Mouse (Mus musculus) ES-Bruce4 (cell line): ENCODE measurements at regions not wholly inside any gene's neighbourhood (a gene's known extent, or its start where the extent isn't known, plus 50 kb on each side); places are given as distances from the start of the nearest gene placed in this dataset.

Experiments
- CTCF ChIP-seq: IDR thresholded peaks from one replicate; pipeline ENCODE4 v1.8.1; 2011; ENCODE audit warnings: low read depth, low read length
- POLR2A ChIP-seq: IDR thresholded peaks from one replicate; pipeline ENCODE4 v1.8.1; 2011; ENCODE audit warnings: low read length; ENCODE audit not compliant: insufficient read depth

GRCm38 (mm10) chr13:107939916-107940646 lies 104.2 kb upstream of the Smim15 start:
- TF ChIP-seq CTCF = no peak
- TF ChIP-seq POLR2A = no peak
